Mouse (Mus musculus) kidney, postnatal 14 days (tissue): Measurements from ENCODE around the gene Jag2.

Experiments
- DNase-seq: peaks from one replicate; pipeline ENCODE4 v3.0.0; 2022; ENCODE audit warnings: mixed read lengths

Gene Jag2

GRCm38 (mm10) chr12:112940710-112941109 is 11.1 kb upstream of the Jag2 start:
- no peak for DNase-seq

GRCm38 (mm10) chr12:112940238-112940637 is 10.7 kb upstream of the Jag2 start:
- no peak for DNase-seq

- no peak for DNase-seq
These were observed 9.4 kb upstream of the Jag2 start for GRCm38 (mm10) chr12:112938873-112939565.

GRCm38 (mm10) chr12:112938366-112938765 is 8.8 kb upstream of the Jag2 start:
- no peak for DNase-seq

GRCm38 (mm10) chr12:112937906-112938305 is 8.3 kb upstream of the Jag2 start:
- DNase-seq, result no peak

- DNase-seq, result no peak
These were observed 3.1 kb upstream of the Jag2 start for GRCm38 (mm10) chr12:112932647-112933046.

GRCm38 (mm10) chr12:112928401-112929241 is 955 bp downstream of the Jag2 start:
- peak; percentile 48 for DNase-seq

- DNase-seq, result peak; percentile 24
These were observed 2.3 kb downstream of the Jag2 start for GRCm38 (mm10) chr12:112927265-112927664.

- no peak for DNase-seq
These were observed 3.6 kb downstream of the Jag2 start for GRCm38 (mm10) chr12:112925950-112926349.

GRCm38 (mm10) chr12:112922541-112922940 is 7.0 kb downstream of the Jag2 start:
- no peak for DNase-seq

- DNase-seq, result no peak
These were observed 8.1 kb downstream of the Jag2 start for GRCm38 (mm10) chr12:112921518-112921917.

GRCm38 (mm10) chr12:112917906-112918305 is 11.7 kb downstream of the Jag2 start:
- peak; percentile 37 for DNase-seq

- peak; percentile 39 for DNase-seq
These were observed 12.1 kb downstream of the Jag2 start for GRCm38 (mm10) chr12:112917486-112917885.

GRCm38 (mm10) chr12:112916698-112917400 is 12.7 kb downstream of the Jag2 start:
- no peak for DNase-seq

- DNase-seq, result no peak
These were observed 14.0 kb downstream of the Jag2 start for GRCm38 (mm10) chr12:112915587-112915986.

GRCm38 (mm10) chr12:112914527-112914926 is 15.0 kb downstream of the Jag2 start:
- peak; percentile 64 for DNase-seq

GRCm38 (mm10) chr12:112912951-112913745 is 16.4 kb downstream of the Jag2 start:
- DNase-seq, result no peak

- no peak for DNase-seq
These were observed 17.9 kb downstream of the Jag2 start for GRCm38 (mm10) chr12:112911701-112912100.

- no peak for DNase-seq
These were observed 20.6 kb downstream of the Jag2 start for GRCm38 (mm10) chr12:112908991-112909390.

GRCm38 (mm10) chr12:112905001-112905400 is 24.6 kb downstream of the Jag2 start:
- DNase-seq, result no peak

- peak; percentile 38 for DNase-seq
These were observed 25.6 kb downstream of the Jag2 start for GRCm38 (mm10) chr12:112903941-112904340.

GRCm38 (mm10) chr12:112900641-112901040 is 28.9 kb downstream of the Jag2 start:
- DNase-seq, result no peak

GRCm38 (mm10) chr12:112898960-112899359 is 30.6 kb downstream of the Jag2 start:
- DNase-seq, result no peak
